Mouse (Mus musculus) layer of hippocampus, adult 9-11 months (tissue): ENCODE results near the gene S100a5.

Source experiments
- DNase-seq: peaks from one replicate; pipeline ENCODE4 v3.0.0; 2022

Gene S100a5

GRCm38 (mm10) chr3:90626266-90627021 lies 18.1 kb downstream of the S100a5 start:
- no peak for DNase-seq

DNA sequence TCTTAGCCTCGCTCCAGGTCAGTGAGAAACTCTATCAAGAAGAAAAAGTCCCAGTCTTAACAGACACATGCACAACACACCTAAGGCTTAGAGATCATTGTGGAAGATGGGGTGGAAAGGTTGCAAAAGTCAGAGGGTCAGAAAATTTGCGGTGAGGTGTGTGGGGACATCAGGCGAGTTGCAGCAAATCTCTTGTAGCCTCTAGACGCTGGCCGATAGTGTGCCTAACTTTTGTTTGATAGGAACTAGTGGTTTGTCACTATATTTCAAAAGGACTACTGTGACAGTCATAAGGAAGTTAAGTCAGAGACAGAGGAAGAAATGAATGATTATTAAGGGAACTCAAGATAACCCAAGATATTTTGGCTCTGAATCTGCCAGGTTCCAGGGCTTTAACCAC lies 19.0 kb downstream of the S100a5 start:
- DNase-seq: no peak

DNA sequence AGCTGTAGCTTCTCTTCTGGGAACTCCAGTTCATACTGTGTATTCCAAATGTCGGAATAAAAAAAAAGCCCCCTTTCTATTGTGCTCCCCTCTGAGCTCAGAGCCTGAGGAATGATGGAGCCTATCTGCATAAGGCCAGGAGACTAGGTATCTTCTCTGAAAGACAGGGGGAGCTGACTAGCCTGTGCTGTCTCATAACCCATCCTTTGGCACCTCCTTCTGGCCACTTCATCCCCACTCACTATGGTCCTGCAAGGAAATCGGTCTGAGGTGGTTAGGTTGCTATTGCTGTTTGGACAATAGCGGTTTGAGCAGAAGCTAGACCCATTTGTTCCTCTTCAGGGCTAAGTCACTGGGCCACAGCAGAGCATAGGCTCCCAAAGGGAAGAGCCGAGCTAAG lies 19.5 kb downstream of the S100a5 start:
- no peak for DNase-seq

DNA sequence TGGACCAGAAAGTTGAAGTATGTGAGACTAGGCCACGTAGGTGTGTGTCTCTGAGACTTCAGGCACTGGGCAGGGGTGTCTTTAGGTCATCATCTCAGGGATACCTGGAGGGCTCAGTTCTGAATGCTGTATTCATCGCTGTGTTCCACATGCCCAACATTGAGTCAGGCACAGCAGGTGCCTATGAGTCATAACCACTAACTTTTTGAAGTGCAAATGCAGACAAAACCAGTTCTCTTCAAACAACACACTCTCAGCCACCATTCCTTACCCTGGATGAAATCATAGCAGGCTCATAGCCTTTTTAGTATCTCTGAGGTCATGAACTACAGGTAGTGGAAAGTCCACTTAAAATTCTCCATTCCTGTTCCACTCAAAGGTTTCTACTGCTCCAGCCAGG lies 21.0 kb downstream of the S100a5 start:
- DNase-seq: no peak

DNA sequence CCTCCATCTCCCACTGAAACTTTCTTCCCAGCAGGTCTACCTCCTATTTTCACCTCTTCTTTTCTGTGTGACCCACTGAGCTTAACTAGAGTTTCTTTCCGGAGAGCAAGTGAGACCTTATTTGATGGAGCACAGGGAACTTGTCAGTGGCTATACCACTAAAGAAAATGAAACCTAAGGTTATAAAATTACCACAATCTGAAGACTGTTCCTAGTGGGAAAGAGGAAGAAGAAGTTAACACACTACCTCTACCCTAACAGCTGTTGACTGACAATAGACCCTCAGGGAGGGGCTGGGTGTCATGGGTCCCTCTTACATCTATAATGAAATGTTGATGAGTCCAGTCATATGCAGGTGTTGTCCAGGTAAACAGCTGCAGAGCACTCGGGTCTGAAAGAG lies 23.7 kb downstream of the S100a5 start:
- no peak for DNase-seq

- DNase-seq: no peak
Observed at GRCm38 (mm10) chr3:90638511-90639275, 30.4 kb downstream of the S100a5 start.

DNA sequence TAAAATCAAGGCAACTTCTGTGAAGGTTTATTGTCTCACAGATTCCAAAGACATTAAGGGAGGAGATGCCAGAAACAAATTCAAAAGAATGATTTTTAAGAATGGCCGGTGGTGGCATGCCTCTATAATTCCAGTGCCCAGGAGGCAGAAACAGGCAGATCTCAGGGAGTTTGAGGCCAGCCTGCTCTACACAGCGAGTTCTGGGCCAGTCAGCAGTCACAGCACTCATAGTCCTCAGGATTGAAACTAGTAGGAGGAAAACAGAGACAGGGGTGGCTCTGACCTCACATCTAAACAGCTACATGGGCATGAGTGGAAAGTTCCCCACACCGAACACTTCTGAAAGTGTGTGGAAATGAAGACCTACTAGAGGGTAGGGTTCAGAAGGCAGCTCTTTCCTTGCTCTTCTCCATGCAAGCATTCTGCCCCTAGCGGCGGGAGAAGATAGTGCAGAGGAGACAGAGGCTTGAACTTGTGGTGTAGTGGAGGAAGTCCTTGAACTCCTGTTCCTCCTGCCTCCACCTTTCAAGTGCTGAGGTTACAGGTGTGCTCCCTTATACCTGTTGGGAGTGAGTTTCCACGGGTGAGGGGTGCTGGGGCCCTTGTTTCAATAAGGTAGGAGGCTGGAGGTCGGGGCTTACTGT lies 31.3 kb downstream of the S100a5 start:
- DNase-seq: no peak

DNA sequence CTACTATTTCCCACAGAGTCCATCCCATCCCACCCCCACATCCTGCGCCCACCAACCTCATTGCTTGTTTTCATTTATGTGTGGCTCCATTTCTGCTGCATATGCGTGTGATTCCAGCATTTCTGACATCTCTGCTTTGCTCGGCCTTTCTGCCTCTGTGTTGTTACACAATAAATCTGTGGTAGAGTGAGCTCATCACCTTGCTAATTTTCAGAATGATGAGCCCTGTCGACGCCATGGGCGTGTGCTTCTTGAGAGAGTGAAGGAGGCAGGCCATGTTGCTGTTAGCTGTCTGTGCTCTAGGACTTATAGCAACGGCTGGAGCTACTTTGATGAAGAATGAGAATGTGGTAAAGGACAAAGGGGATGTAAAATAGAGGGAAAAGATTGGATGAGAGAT lies 32.7 kb downstream of the S100a5 start:
- DNase-seq: no peak

GRCm38 (mm10) chr3:90644220-90644619 lies 35.9 kb downstream of the S100a5 start:
- peak; percentile 41 for DNase-seq

DNA sequence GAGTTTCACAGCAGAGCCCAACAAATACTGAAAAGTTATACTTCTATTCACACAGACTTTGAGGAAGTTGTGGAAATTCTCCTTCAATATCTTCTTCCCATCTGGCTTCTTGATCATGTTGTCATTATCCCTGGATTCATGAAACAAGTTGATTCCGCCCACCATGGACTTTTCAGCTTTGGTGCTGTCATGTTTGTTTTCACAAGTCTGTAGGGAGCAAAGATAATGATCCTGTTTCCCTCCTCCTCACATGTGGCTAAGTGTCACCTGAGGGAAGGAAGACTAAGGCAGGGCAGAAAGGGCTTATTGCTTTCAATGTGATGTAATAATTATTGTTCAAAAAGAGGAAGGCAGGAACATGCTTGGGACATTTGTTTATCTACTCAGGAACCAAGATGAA lies 39.0 kb downstream of the S100a5 start:
- no peak for DNase-seq

- peak; percentile 25 for DNase-seq
Observed at GRCm38 (mm10) chr3:90648981-90649380, 40.7 kb downstream of the S100a5 start.

- DNase-seq: no peak
Observed at GRCm38 (mm10) chr3:90649832-90650231, 41.5 kb downstream of the S100a5 start.

GRCm38 (mm10) chr3:90652878-90653508 lies 44.7 kb downstream of the S100a5 start:
- DNase-seq: peak; percentile 64

DNA sequence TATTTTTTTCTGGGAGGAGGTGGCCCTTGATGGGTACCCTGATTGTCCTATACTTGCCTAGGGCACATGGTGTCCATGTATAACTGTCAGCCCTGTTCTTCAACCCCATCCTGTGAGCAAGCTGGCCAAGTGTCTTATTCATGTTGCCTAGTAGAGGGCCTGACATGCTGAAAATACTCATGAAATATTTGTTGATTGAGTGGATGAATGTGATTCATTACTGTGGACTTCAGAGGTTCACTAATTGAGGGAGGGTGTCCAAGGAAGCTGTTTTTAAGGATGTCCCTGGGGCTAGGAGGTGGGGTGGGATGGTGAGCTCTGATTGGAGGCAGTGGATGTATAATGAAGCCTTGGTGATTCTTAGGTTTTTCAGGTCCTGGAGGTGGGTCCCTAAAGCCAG lies 45.4 kb downstream of the S100a5 start, which contains the start of gene S100a7a:
TSS of gene S100a7a (plus strand) at position 301 of the 400 bp plus-strand sequence.
- DNase-seq: no peak

- DNase-seq: no peak
Observed at GRCm38 (mm10) chr3:90657405-90657804, 49.1 kb downstream of the S100a5 start.

- no peak for DNase-seq
Observed at GRCm38 (mm10) chr3:90659364-90660044, 51.2 kb downstream of the S100a5 start.
